Comparison of ENCODE assay signal across 23 mouse cellular contexts in the genomic region with DNA sequence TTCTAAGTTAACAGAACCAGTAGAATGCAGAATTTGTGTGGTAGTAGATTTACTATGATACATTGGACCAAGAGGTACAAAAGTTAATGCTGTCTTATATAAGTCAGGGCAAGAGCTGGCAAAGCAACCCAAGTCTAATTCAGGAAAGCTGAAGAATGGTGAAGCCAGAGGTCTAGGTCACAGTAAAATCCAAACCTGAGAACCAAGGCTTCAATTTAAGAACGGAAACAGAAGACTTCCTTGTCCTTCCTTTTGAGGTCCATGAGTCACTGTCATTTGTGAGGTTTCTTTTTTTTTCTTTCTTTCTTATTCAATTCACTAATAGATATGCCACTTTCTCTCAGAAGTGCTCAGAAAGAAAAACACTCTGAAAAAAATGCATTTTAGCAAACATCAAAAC.
"Had no signal": no experiment of that assay in that cellular context is flagged by ENCODE, and none has a peak within 500 bp of the region (broad histone marks: within the 10 kb centered on the region; RNA-seq: fewer than 3 reads in every experiment).

No protein-coding gene starts in this region.

- H3K4me2 ChIP-seq: heart, embryonic 11.5 days; heart, embryonic 13.5 days; heart, embryonic 15.5 days; hindbrain, embryonic 13.5 days; hindbrain, embryonic 15.5 days; limb, embryonic 12.5 days; liver, embryonic 11.5 days; liver, embryonic 13.5 days; liver, embryonic 15.5 days had no signal

- ATAC-seq: hindbrain, postnatal 0 days; intestine, embryonic 16.5 days had no signal

- H3K27me3 ChIP-seq: heart, embryonic 13.5 days; heart, embryonic 15.5 days; hindbrain, embryonic 13.5 days; hindbrain, embryonic 15.5 days; limb, embryonic 12.5 days; liver, embryonic 13.5 days; liver, embryonic 15.5 days had no signal

- H3K27ac ChIP-seq: heart, adult 2 months; heart, embryonic 13.5 days; heart, embryonic 15.5 days; hindbrain, embryonic 13.5 days; hindbrain, embryonic 15.5 days; hindbrain, postnatal 0 days; left cerebral cortex, adult 2 months; limb, embryonic 10.5 days; limb, embryonic 12.5 days; liver, embryonic 13.5 days; liver, embryonic 15.5 days had no signal

- H3K9ac ChIP-seq: heart, embryonic 13.5 days; heart, embryonic 15.5 days; hindbrain, embryonic 13.5 days; hindbrain, embryonic 15.5 days; limb, embryonic 12.5 days; liver, embryonic 13.5 days; liver, embryonic 15.5 days had no signal

- H3K4me3 ChIP-seq: heart, adult 2 months; heart, embryonic 13.5 days; heart, embryonic 15.5 days; hindbrain, embryonic 13.5 days; hindbrain, embryonic 15.5 days; left cerebral cortex, adult 2 months; limb, embryonic 10.5 days; limb, embryonic 12.5 days; liver, embryonic 13.5 days; liver, embryonic 15.5 days had no signal

- H3K4me1 ChIP-seq: heart, embryonic 13.5 days; heart, embryonic 15.5 days; hindbrain, embryonic 13.5 days; hindbrain, embryonic 15.5 days; limb, embryonic 10.5 days; limb, embryonic 12.5 days; liver, embryonic 13.5 days; liver, embryonic 15.5 days had no signal

- H3K9me3 ChIP-seq: heart, embryonic 13.5 days; heart, embryonic 15.5 days; hindbrain, embryonic 13.5 days; hindbrain, embryonic 15.5 days; limb, embryonic 10.5 days; limb, embryonic 12.5 days; liver, embryonic 13.5 days; liver, embryonic 15.5 days had no signal

- DNase-seq: gastrocnemius, postnatal 14 days; gastrocnemius, postnatal 36 days; heart, adult 11 months; heart, adult 2 months; heart, postnatal 4 days; kidney, adult 11 months; kidney, adult 2 months; kidney, postnatal 10 days; kidney, postnatal 36 days; liver; liver, embryonic 13.5 days had no signal

- H3K36me3 ChIP-seq: heart, embryonic 13.5 days; heart, embryonic 15.5 days; hindbrain, embryonic 13.5 days; hindbrain, embryonic 15.5 days; limb, embryonic 10.5 days; limb, embryonic 12.5 days; liver, embryonic 13.5 days; liver, embryonic 15.5 days had no signal
